Mouse (Mus musculus): Measurements from ENCODE around the gene 1700037C18Rik.

- TF ChIP-seq GATA1 (IDR thresholded peaks at IDR 0.05; ENCODE audit: low read depth, low read length), result no peak
- no peak for TF ChIP-seq POLR2A (IDR thresholded peaks at IDR 0.05; ENCODE audit: control insufficient read depth in 1 of 2, insufficient read depth in 1 of 2, low read depth in 1 of 2, low read length in 2 of 2, poor library complexity in 1 of 2)
- TF ChIP-seq E2F4 (IDR thresholded peaks at IDR 0.05; ENCODE audit: borderline replicate concordance, low read depth, low read length), result no peak
- TF ChIP-seq MAX (IDR thresholded peaks at IDR 0.05; ENCODE audit: low read length), result no peak
- TF ChIP-seq SMC3 (IDR thresholded peaks at IDR 0.05; ENCODE audit: low read depth, low read length), result no peak
- no peak for TF ChIP-seq UBTF (IDR thresholded peaks at IDR 0.05; ENCODE audit: borderline replicate concordance, insufficient read depth, low read depth, low read length)
- no peak for TF ChIP-seq KAT2A (conservative IDR thresholded peaks at IDR 0.05; ENCODE audit: low read depth, low read length)
- no peak for TF ChIP-seq CTCF (IDR thresholded peaks at IDR 0.05 in 2 of 3, conservative IDR thresholded peaks at IDR 0.05 in 1 of 3; ENCODE audit: control insufficient read depth in 1 of 3, insufficient read depth in 1 of 3, low read depth in 2 of 3, low read length in 3 of 3, poor library complexity in 1 of 3, severe bottlenecking in 1 of 3)
- no peak for TF ChIP-seq USF2 (IDR thresholded peaks at IDR 0.05; ENCODE audit: borderline replicate concordance in 1 of 2, insufficient read depth in 1 of 2, low read depth in 1 of 2, low read length in 2 of 2)
- TF ChIP-seq MEF2A (IDR thresholded peaks at IDR 0.05; ENCODE audit: extremely low read depth, insufficient replicate concordance, low read depth, low read length, poor library complexity, severe bottlenecking), result no peak
- no peak for TF ChIP-seq SIN3A (IDR thresholded peaks at IDR 0.05; ENCODE audit: low read length)
- no peak for TF ChIP-seq ELF1 (IDR thresholded peaks at IDR 0.05; ENCODE audit: low read depth, low read length)
- TF ChIP-seq MAZ (IDR thresholded peaks at IDR 0.05; ENCODE audit: low read depth, low read length), result no peak
- TF ChIP-seq ETS1 (IDR thresholded peaks at IDR 0.05; ENCODE audit: low read depth, low read length), result no peak
Observed at GRCm38 (mm10) chr16:3896046-3896445, 12.4 kb downstream of the 1700037C18Rik start.

Measured in MEL (cell line).